Mouse (Mus musculus) CD4-positive, CD25-positive, alpha-beta regulatory T cell, adult 4 months (primary cell): ENCODE measurements around the gene Anapc15-ps. TPM values are rescaled to one million over a fixed set of nuclear protein-coding genes. Genes with fewer than 3 reads are reported as not detected.
A peak's percentile ranks its signal among the peaks of the same experiment; 100 is the strongest.

ENCODE experiments used
- ATAC-seq: one replicate; pipeline ENCODE4 v1.8.0; 2017
- polyA plus RNA-seq, 2 experiments: library from polyadenylated mRNA; unstranded; fragments of 100-300 nt; shearing (Covaris generic); gene quantifications; one replicate each; pipeline ENCODE4 v1.2.1; 2017

The Anapc15-ps gene
- polyA plus RNA-seq, 2 experiments from 2014 or later: not detected

GRCm38 (mm10) chr10:95689833-95690232, 16.6 kb upstream of the Anapc15-ps start:
- ATAC-seq: no peak

GRCm38 (mm10) chr10:95689058-95689457, 15.8 kb upstream of the Anapc15-ps start:
- no peak for ATAC-seq

- ATAC-seq: no peak
These were observed 14.4 kb upstream of the Anapc15-ps start for GRCm38 (mm10) chr10:95687558-95688141.

GRCm38 (mm10) chr10:95686041-95686440, 12.8 kb upstream of the Anapc15-ps start:
- ATAC-seq: no peak

- ATAC-seq: no peak
These were observed 11.7 kb upstream of the Anapc15-ps start for GRCm38 (mm10) chr10:95684782-95685555.

- no peak for ATAC-seq
These were observed 11.0 kb upstream of the Anapc15-ps start for GRCm38 (mm10) chr10:95684250-95684649.

GRCm38 (mm10) chr10:95683735-95684134, 10.5 kb upstream of the Anapc15-ps start:
- no peak for ATAC-seq

- no peak for ATAC-seq
These were observed 9.7 kb upstream of the Anapc15-ps start for GRCm38 (mm10) chr10:95682964-95683363.

GRCm38 (mm10) chr10:95682091-95682740, 9.0 kb upstream of the Anapc15-ps start:
- ATAC-seq: no peak

GRCm38 (mm10) chr10:95681481-95681880, 8.2 kb upstream of the Anapc15-ps start:
- no peak for ATAC-seq

- peak; percentile 52 for ATAC-seq
These were observed 7.8 kb upstream of the Anapc15-ps start for GRCm38 (mm10) chr10:95681058-95681440.

- no peak for ATAC-seq
These were observed 7.2 kb upstream of the Anapc15-ps start for GRCm38 (mm10) chr10:95680153-95681057.

- no peak for ATAC-seq
These were observed 5.9 kb upstream of the Anapc15-ps start for GRCm38 (mm10) chr10:95679131-95679530.

GRCm38 (mm10) chr10:95678661-95679060, 5.4 kb upstream of the Anapc15-ps start:
- no peak for ATAC-seq

GRCm38 (mm10) chr10:95678241-95678640, 5.0 kb upstream of the Anapc15-ps start:
- ATAC-seq: peak; percentile 9

- ATAC-seq: peak; percentile 76
These were observed 4.3 kb upstream of the Anapc15-ps start for GRCm38 (mm10) chr10:95677356-95678109.

GRCm38 (mm10) chr10:95676991-95677355, 3.7 kb upstream of the Anapc15-ps start:
- no peak for ATAC-seq

- ATAC-seq: no peak
These were observed 3.1 kb upstream of the Anapc15-ps start for GRCm38 (mm10) chr10:95676387-95676786.

- no peak for ATAC-seq
These were observed 2.2 kb downstream of the Anapc15-ps start for GRCm38 (mm10) chr10:95670781-95671780.

- no peak for ATAC-seq
These were observed 3.4 kb downstream of the Anapc15-ps start for GRCm38 (mm10) chr10:95669872-95670271.

GRCm38 (mm10) chr10:95669034-95669433, 4.2 kb downstream of the Anapc15-ps start:
- ATAC-seq: no peak
